Mouse (Mus musculus): ENCODE results near the gene Setdb1. TPM values are rescaled to one million over a fixed set of nuclear protein-coding genes. Genes with fewer than 3 reads are reported as not detected.
A peak's percentile ranks its signal among the peaks of the same experiment; 100 is the strongest.

The Setdb1 gene
- polyA plus RNA-seq, 1 experiment from 2014 or later, result 7.5 TPM

DNA sequence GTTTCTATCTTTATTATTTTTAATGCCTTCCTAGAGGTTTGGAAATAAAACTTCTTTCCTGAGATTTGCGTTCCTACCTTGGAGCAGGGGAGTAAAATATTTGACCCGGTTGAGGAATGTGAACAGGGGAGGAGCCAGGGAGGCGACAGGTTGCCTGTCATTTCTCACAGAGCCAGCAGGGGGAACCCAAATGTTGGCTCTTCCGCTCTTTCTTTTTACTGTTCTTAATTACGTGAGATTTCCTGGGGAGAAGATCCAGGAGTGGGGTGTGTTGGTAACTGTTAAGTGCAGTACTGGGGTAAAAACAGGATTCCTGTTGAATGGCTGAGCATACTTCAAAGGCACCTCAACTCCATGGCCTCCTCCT lies 60.9 kb downstream of the Setdb1 start:
- H3K9ac ChIP-seq (ENCODE audit: low read depth, low read length), result no peak overlapping the region
- peak; percentile 80 for TF ChIP-seq CTCF (IDR thresholded peaks at IDR 0.05; ENCODE audit: low read depth)
- H3K4me3 ChIP-seq (ENCODE audit: low read depth, low read length), result no peak overlapping the region
- no peak for ATAC-seq
- H3K4me1 ChIP-seq (replicated peaks; ENCODE audit: control insufficient read depth, insufficient read depth, low read length), result no peaks in the 10 kb centered on the region
- no peak overlapping the region for H3K4me2 ChIP-seq (replicated peaks; ENCODE audit: low read depth)
- H3K27me3 ChIP-seq (replicated peaks; ENCODE audit: control insufficient read depth, insufficient read depth, low read length), result no peaks in the 10 kb centered on the region
- H3K9me3 ChIP-seq (ENCODE audit: control insufficient read depth), result no peaks in the 10 kb centered on the region
- H3K27ac ChIP-seq (ENCODE audit: low read depth, low read length), result no peak overlapping the region
- WGBS, result 9% methylated on average over 5 of the region's 5 CpGs
- H3K36me3 ChIP-seq (ENCODE audit: control insufficient read depth, insufficient read depth), result peaks cover 18% of the 10 kb centered on the region

DNA sequence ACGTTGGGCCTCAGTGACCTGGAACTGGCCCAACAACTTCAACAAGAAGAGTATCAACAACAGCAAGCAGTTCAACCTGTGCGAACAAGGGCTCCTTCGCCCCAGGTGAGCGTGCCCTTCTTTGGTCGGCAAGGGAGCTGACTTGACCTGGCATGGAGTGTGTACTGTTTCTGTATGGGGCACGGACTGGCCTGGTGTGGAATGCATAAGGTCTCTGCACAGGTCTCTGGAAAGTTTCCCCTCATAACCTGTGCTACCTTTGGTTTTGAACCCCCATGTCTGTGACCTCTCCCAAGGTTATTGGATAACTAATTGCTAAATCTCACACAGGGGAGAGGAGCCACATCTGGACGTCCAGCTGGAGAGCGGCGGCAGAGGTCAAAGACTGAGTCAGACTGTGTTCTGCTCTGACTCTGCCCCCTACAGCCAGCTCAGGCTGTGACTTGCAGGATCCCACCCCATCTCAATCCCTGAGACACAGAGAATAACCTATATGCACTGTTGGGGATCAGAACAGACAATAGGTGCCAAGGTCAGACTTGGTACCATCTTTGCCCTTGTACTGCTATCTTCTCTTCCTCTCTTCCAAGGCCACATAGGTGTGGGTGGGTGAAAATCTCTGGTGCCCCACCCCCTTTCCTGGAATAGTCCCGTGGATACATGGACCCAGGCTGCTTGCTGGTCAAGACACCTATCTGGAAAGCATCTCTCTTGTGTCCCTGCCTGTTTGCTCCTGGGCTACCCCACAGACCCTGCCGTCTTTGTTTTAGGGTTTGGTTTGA lies 61.5 kb downstream of the Setdb1 start:
- Histone ChIP-seq H3K4me1 (replicated peaks; ENCODE audit: control insufficient read depth, insufficient read depth, low read length) (no peaks in the 10 kb centered on the region), H3K9me3 (ENCODE audit: control insufficient read depth) (no peaks in the 10 kb centered on the region), H3K36me3 (ENCODE audit: control insufficient read depth, insufficient read depth) (peaks cover 21% of the 10 kb centered on the region), H3K9ac (ENCODE audit: low read depth, low read length) (no peak overlapping the region), H3K4me2 (replicated peaks; ENCODE audit: low read depth) (no peak overlapping the region), H3K27ac (ENCODE audit: low read depth, low read length) (no peak overlapping the region), H3K4me3 (ENCODE audit: low read depth, low read length) (no peak overlapping the region), H3K27me3 (replicated peaks; ENCODE audit: control insufficient read depth, insufficient read depth, low read length) (no peaks in the 10 kb centered on the region)
- 73% methylated on average over 11 of the region's 11 CpGs for WGBS
- no peak for ATAC-seq
- TF ChIP-seq CTCF (IDR thresholded peaks at IDR 0.05; ENCODE audit: low read depth), result 0 out of 2 replicates have a peak, but pooled peaks have one; percentile 3

DNA sequence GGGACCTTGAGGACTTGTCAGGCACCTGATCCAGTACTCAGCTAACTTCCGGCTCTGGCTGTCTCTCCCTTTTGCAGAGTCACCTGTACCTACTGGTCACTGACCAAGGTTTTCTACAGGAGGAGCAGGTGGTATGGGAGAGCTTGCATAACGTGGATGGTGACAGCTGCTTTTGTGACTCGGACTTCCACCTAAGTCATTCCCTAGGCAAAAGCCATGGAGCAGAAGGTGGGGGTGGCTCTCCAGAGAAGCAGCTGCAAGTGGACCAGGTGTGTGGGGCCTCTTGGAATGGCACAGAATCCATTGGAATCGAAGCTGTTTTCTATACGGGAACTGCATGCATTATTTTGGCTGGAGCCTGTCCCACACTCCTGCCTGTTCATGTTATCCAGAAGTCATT lies 62.3 kb downstream of the Setdb1 start:
- Histone ChIP-seq H3K27me3 (replicated peaks; ENCODE audit: control insufficient read depth, insufficient read depth, low read length) (no peaks in the 10 kb centered on the region), H3K36me3 (ENCODE audit: control insufficient read depth, insufficient read depth) (peaks cover 24% of the 10 kb centered on the region), H3K4me2 (replicated peaks; ENCODE audit: low read depth) (no peak overlapping the region), H3K27ac (ENCODE audit: low read depth, low read length) (peak overlapping the region; percentile 42), H3K9ac (ENCODE audit: low read depth, low read length) (no peak overlapping the region), H3K4me3 (ENCODE audit: low read depth, low read length) (no peak overlapping the region), H3K4me1 (replicated peaks; ENCODE audit: control insufficient read depth, insufficient read depth, low read length) (no peaks in the 10 kb centered on the region), H3K9me3 (ENCODE audit: control insufficient read depth) (no peaks in the 10 kb centered on the region)
- 66% methylated on average over 5 of the region's 5 CpGs for WGBS
- peak; percentile 29 for ATAC-seq
- no peak for TF ChIP-seq CTCF (IDR thresholded peaks at IDR 0.05; ENCODE audit: low read depth)

DNA sequence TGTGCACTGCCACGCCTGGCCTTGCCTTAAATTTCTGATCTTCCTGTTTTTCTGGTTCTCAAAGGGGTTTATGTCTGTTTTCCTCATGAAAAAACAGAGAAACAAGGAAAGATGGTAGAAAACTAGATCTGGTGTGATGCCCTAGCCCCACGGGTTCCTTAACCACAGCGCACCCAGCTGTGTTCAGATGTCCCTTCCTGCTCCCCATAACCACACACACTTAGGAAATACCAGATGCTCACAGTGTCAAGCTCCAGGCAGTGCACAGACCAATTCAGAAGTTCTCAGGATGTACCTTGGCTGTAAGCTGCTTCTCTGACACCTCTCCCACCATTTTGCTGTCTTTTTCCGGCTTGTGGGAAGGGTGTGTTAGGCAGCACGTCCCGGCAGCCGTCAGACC lies 62.7 kb downstream of the Setdb1 start:
- Histone ChIP-seq H3K27ac (ENCODE audit: low read depth, low read length) (peak overlapping the region; percentile 42), H3K4me1 (replicated peaks; ENCODE audit: control insufficient read depth, insufficient read depth, low read length) (no peaks in the 10 kb centered on the region), H3K36me3 (ENCODE audit: control insufficient read depth, insufficient read depth) (peaks cover 27% of the 10 kb centered on the region), H3K27me3 (replicated peaks; ENCODE audit: control insufficient read depth, insufficient read depth, low read length) (no peaks in the 10 kb centered on the region), H3K4me3 (ENCODE audit: low read depth, low read length) (no peak overlapping the region), H3K9me3 (ENCODE audit: control insufficient read depth) (no peaks in the 10 kb centered on the region), H3K4me2 (replicated peaks; ENCODE audit: low read depth) (no peak overlapping the region), H3K9ac (ENCODE audit: low read depth, low read length) (no peak overlapping the region)
- no peak for ATAC-seq
- 75% methylated on average over 7 of the region's 7 CpGs for WGBS
- no peak for TF ChIP-seq CTCF (IDR thresholded peaks at IDR 0.05; ENCODE audit: low read depth)

DNA sequence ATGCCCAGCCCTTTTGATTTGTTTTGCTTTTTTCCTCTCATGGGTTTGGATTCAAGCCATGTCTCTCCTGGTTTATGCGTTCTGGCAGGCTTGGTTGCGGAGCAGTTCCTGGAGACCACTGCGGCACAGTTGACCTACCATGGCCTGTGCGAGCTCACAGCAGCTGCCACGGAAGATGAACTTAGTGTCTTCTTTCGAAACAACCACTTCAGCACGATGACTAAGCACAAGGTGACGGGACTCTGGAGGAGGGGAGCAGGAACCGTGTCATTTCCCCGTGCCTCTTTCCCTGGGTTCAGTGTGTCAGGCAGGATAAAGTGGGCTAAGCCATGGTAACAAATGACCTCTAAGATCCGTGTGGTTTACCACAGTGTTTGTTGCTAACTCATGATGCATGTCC lies 63.5 kb downstream of the Setdb1 start:
- Histone ChIP-seq H3K4me1 (replicated peaks; ENCODE audit: control insufficient read depth, insufficient read depth, low read length) (no peaks in the 10 kb centered on the region), H3K27me3 (replicated peaks; ENCODE audit: control insufficient read depth, insufficient read depth, low read length) (no peaks in the 10 kb centered on the region), H3K36me3 (ENCODE audit: control insufficient read depth, insufficient read depth) (peaks cover 32% of the 10 kb centered on the region), H3K4me2 (replicated peaks; ENCODE audit: low read depth) (no peak overlapping the region), H3K27ac (ENCODE audit: low read depth, low read length) (peak overlapping the region; percentile 42), H3K9ac (ENCODE audit: low read depth, low read length) (no peak overlapping the region), H3K4me3 (ENCODE audit: low read depth, low read length) (no peak overlapping the region), H3K9me3 (ENCODE audit: control insufficient read depth) (no peaks in the 10 kb centered on the region)
- no peak for ATAC-seq
- 62% methylated on average over 11 of the region's 11 CpGs for WGBS
- no peak for TF ChIP-seq CTCF (IDR thresholded peaks at IDR 0.05; ENCODE audit: low read depth)

DNA sequence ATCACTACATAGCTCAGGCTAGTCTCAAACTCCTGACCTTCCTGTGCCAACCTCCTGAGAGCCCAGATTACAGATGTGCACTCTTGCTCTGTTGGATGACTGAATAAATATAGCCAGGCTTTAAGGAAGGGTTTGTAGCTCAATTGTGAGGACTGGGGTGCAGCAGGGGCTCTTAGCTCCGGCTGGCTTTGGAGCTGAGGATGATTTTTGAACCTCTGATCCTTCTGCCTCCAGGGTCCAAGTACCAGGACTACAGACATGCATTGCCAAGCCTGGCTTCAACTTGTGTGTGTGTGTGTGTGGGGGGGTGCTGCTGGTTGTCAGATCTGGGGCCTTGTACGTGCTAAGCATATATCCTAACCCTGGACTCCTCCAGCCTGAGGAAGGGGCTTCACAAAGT lies 64.1 kb downstream of the Setdb1 start:
- peak overlapping the region; percentile 42; the same call in 1 of the 2 replicates for H3K27ac ChIP-seq (ENCODE audit: low read depth, low read length)

More for the DNA sequence above, 64.1 kb downstream of the Setdb1 start:
- 96% methylated on average over 2 of the region's 2 CpGs for WGBS
- Histone ChIP-seq H3K36me3 (ENCODE audit: control insufficient read depth, insufficient read depth) (peaks cover 38% of the 10 kb centered on the region), H3K4me3 (ENCODE audit: low read depth, low read length) (no peak overlapping the region), H3K4me1 (replicated peaks; ENCODE audit: control insufficient read depth, insufficient read depth, low read length) (no peaks in the 10 kb centered on the region), H3K9me3 (ENCODE audit: control insufficient read depth) (no peaks in the 10 kb centered on the region), H3K9ac (ENCODE audit: low read depth, low read length) (no peak overlapping the region), H3K4me2 (replicated peaks; ENCODE audit: low read depth) (no peak overlapping the region), H3K27me3 (replicated peaks; ENCODE audit: control insufficient read depth, insufficient read depth, low read length) (no peaks in the 10 kb centered on the region)
- TF ChIP-seq CTCF (IDR thresholded peaks at IDR 0.05; ENCODE audit: low read depth), result no peak
- no peak for ATAC-seq
